Mouse (Mus musculus): ENCODE measurements at regions not wholly inside any gene's neighbourhood (a gene's known extent, or its start where the extent isn't known, plus 50 kb on each side); places are given as distances from the start of the nearest gene placed in this dataset.

DNA sequence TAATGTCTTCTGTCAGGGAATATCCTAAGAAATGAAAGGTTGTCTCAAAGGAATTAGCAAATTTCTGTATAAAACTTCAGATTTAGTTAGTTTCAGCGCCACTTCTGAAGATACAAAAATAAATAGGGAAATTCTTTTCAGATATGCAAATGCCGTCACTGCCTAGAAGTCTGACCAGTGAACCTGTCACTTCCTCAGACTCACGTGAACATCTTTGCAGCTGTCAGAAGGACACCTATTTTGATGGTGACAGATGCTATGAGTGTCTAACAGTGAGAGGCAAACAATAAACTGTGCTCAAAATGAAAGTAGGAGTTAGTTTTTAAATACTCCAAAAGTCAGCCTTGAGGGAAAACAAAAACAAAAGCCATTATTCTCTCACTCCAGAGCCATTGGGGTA is 57.5 kb upstream of the Igf1r start:
- DNase-seq, result no peak

GRCm38 (mm10) chr7:67892917-67893316 is 59.7 kb upstream of the Igf1r start:
- no peak for DNase-seq

DNA sequence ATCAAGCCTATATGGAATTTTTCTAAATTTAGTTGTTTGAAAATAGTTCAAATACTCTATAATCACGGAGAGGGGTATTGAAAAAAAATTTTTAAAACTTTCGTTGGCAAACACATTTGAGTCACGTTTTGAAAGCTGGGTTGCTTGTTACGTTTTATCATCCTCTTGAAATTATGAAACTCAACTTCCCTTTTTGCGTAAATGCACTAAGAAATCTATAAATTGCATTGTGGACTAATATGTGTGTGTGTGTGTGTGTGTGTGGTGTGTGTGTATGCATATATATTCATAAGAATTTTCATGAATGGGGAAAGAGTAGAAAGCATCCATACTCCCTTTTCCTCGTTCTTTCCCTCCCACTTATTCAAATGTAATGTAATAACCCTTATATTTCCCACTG is 69.6 kb upstream of the Igf1r start:
- DNase-seq, result no peak

DNA sequence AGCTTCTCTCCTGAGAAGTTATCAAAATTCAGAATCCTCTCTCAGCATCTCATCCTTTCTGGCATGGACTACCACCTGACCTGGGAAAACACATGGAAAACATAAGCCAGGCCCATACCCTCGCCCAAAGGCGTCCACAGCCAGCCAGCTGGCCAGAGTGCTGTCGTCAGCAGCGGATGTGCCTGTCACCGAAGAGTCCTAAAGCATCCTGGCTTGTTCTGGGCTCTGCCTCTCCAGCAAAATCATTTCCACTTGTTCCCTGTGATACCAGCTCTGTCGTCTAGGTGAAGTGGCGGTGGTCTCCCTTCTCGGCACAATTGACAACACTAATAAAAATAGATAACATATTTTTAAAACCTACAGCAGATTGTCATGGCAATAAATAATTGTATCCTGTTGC is 70.0 kb upstream of the Igf1r start:
- DNase-seq, result no peak

- no peak for DNase-seq
Measured at GRCm38 (mm10) chr7:67878226-67878625, 74.4 kb upstream of the Igf1r start.

DNA sequence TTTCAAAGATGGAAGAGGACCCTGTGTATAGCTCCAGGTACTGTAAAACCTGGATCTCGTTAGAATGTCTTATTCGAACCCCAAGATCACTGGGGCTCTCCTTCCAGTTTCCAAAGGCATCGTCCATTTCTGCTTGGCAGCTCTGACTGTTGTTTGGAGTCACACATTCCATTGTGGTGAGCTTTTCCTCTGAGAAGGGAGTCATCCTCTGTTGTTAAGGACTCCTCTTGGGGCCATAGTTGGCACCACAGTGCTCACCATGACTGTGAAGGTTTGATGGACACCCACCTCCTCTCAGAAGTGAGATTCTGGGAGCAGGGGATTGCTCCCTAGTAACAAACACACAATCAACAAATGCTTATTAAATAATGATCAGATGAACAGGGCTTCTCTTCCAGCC is 75.0 kb upstream of the Igf1r start:
- no peak for DNase-seq

DNA sequence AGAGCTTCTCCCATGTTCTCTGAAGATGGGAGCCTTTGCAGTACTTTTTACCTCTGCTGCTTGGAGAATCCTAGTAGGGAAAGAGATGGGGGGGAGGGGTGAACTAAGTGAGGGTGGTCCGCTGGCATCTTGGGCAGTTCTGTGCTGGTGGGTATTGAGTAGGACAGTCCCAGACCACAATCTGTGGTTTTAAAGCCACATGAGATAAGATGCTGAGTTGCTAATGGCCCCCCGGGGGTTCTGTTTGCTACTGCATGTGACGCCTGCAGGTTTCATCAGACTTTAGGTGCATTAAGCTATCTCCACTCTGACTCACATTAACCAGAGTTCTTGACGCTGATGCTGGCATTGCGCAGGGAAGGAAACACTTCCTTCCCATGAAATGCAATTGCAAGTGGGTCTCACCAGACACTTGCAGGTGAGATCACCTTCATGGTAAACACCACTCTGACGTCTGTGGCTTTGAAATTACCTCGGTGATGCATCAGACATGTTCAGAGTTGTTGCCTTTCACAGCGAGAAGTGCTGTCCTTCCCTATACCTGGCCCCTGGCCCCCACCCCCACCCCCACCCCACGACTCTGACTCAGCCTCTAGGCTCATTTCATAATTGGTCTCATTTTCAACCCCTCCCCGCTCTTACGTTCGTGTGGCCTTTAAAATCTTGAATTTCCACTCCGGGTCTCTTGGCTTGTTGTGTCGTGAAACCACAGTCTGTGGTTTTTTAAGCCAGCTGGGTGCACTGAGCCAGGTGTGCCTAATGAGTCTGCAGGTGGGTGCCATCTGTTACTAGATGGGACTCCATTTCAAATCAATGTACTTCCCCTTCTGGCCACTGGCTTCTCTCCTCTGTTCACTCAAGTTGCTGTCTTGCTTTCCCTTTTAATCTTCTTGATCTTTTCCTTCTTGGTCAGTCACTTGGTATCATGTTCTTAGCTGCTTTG is 94.8 kb upstream of the Synm start:
- DNase-seq, result no peak

- DNase-seq, result no peak
Measured at GRCm38 (mm10) chr7:67852859-67853258, 93.3 kb upstream of the Synm start.

DNA sequence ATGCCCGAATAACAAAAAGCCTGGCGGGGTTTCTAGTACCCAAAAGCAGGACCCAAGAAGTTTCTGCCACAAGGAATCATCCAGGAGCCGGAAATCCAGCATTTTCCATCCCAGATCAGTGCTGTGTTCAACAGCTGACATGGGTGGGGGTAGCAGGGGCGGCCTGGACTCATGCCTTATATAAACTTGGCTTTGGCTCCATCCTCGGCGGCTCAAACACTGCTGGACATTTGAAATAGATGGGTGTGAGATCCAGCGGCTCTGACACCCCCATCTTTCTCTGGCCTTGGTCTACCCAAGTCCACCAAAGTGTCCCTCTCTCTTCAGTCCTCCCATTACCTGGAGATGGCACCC is 89.9 kb upstream of the Synm start:
- DNase-seq, result no peak

DNA sequence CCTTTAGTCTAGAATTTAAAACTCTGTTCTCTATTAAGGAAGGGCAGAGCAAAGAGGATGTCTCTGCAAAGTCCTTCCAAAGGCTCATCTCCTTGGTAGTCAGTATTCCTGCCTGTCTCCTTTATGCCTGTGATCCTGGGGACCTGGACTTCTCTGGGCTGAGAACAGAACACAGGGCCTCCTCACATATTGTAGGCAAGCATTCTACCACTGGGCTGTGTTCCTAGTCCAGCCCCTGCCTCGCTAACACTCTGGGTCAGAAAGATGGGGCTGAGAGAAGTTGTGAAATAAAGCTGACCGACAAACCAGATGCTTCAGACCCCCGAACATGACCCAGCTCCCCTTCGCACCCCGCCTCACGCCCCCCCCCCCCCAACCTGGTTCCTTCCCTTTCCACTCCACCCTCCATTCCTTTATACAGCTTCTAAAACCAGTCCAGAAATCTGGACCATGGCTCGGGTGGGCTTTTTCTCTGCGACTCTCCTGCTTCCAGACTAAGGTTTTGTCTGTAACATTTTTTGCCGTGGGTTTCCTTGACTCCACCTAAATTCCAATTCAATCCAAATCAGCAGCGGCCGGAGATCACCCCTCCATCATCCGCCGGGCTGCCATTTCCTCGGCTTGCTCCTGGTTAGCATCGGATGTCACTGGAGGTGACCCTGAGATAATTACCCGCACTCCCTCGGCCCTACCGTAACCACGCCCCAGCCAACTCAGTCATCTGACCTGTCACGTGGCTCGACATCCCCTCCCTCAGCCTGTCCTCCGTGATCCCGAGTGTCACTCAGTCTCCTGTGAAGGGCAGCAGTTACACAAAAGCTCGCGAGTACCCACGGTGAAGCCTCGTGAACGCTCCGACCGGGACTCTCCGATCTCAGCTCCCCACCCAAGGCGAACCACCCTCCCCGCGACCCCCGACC is 89.3 kb upstream of the Synm start:
- peak; percentile 46 for DNase-seq

- DNase-seq, result no peak
Measured at GRCm38 (mm10) chr7:67846796-67847195, 87.3 kb upstream of the Synm start.

DNA sequence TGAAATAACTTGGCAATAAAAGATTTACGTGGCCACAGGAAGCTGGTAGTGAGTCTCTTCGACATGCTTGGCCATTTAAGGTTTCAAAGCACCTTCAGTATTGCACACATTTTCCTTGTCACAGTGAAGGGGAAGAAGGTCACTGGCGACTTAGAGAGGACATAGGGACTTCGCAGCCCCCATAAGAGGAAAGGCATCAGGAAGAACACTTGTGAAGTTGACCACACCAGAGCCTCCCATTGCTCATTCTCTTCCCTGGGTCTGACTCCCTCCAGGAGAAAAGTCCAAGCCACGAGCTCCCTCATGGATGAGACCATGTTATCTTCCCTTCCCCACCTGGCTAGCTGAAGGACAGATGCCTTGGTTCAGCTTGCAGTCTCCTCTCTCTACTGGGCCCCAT is 77.4 kb upstream of the Synm start:
- DNase-seq, result no peak

GRCm38 (mm10) chr7:67836117-67836949 is 76.8 kb upstream of the Synm start:
- no peak for DNase-seq

DNA sequence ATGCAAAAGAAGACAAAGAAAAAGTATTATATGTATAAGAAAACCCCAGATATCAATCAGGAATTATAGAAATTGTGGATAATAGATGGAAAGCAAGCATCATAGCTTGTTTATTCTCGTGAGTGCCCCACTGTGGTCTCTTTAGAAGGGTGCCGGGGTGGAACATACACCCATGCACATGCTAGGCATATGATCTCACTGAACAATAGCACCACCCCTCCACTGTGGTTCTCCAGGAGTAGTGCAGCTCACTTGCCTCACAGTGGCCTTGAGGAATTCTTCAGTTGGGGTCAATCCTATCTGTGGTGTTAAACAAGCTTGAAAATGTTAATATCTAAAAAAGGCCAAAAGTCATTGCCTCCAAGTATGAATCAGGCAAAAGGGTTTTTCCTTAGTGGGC is 72.2 kb upstream of the Synm start:
- no peak for DNase-seq

DNA sequence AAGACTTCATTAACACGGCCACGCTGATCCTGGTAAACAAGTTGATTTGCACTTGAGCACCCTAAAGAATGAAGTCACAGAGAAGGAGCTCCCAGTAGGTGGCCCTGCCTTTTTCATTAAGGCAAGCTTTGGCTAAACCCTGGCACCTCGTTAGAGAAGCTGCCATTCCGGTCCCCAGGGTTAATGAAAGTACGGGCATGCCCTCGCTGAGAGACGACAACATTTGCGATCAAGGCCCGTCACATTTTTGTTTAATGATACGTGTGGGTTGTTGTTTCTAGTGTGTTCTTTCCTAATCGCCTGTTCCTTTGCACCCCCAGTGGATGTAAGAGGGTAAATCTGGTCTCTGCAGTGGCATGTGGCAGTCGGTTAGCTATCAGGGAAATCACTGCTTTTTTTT is 67.8 kb upstream of the Synm start:
- DNase-seq, result no peak

GRCm38 (mm10) chr7:67826936-67827335 is 67.4 kb upstream of the Synm start:
- no peak for DNase-seq

DNA sequence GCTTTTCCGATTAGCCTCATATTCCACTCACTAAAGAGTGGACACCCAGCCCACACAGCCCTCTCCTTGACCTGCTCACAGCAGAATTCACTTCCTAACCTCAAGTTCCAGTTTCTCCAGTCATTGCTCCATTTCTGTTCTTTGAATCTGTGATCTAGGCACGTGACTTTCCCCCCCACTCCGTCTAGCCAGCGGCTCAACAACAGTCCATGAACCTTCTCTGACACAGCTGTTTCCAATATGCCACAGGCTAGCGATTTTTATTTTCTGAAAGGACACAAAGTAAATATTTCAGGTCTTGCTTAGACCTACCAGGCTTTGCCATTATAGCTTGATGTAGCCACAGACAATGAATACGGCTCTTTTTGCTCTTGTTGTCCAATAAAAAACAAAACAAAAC is 66.8 kb upstream of the Synm start:
- no peak for DNase-seq

- no peak for DNase-seq
Measured at GRCm38 (mm10) chr7:67825636-67826280, 66.2 kb upstream of the Synm start.

- no peak for DNase-seq
Measured at GRCm38 (mm10) chr7:67823943-67824645, 64.6 kb upstream of the Synm start.

GRCm38 (mm10) chr7:67819551-67819950 is 60.0 kb upstream of the Synm start:
- no peak for DNase-seq

- DNase-seq, result no peak
Measured at GRCm38 (mm10) chr7:67817556-67817955, 58.0 kb upstream of the Synm start.
